Mouse (Mus musculus) lung, embryonic 14.5 days (tissue): ENCODE data around the gene Cers2. TPM values are rescaled to one million over a fixed set of nuclear protein-coding genes. Genes with fewer than 3 reads are reported as not detected.
"Not testable (repeated sequence)": the region's sequence is repeated elsewhere in the genome, so short reads cannot be mapped to it uniquely, and the experiment has no call there.

Experiments used
- ATAC-seq: fragments of 200-750 bp; cut with Nextera tagmentation; 2 replicates; pipeline ENCODE4 v1.8.0; 2017; ENCODE audit warnings: mild to moderate bottlenecking, moderate TSS enrichment, moderate library complexity; ENCODE audit not compliant: insufficient read depth
- DNase-seq: peaks from one replicate; pipeline ENCODE4 v3.0.0-alpha.2; 2015
- H3K27ac ChIP-seq: fragments of 300-500 bp; sonication (generic); 2 replicates; pipeline ENCODE4 v1.5.1; 2014; ENCODE audit warnings: low read depth, mild to moderate bottlenecking, moderate library complexity
- H3K27me3 ChIP-seq: fragments of 300-500 bp; sonication (generic); 2 replicates; pipeline ENCODE4 v1.6.1; 2014; ENCODE audit warnings: low read length, control low read depth; ENCODE audit not compliant: insufficient read depth
- H3K36me3 ChIP-seq: fragments of 300-500 bp; sonication (generic); 2 replicates; pipeline ENCODE4 v1.6.1; 2014; ENCODE audit warnings: control low read depth; ENCODE audit not compliant: insufficient read depth
- H3K4me1 ChIP-seq: fragments of 300-500 bp; sonication (generic); 2 replicates; pipeline ENCODE4 v1.6.1; 2014; ENCODE audit warnings: antibody characterized with exemption, control low read depth; ENCODE audit not compliant: insufficient read depth
- H3K4me2 ChIP-seq: fragments of 300-500 bp; sonication (generic); 2 replicates; pipeline ENCODE4 v1.6.1; 2014; ENCODE audit warnings: mild to moderate bottlenecking
- H3K4me3 ChIP-seq: fragments of 300-500 bp; sonication (generic); 2 replicates; pipeline ENCODE4 v1.5.1; 2014; ENCODE audit warnings: low read depth, low read length
- H3K9ac ChIP-seq: fragments of 300-500 bp; sonication (generic); 2 replicates; pipeline ENCODE4 v1.6.1; 2014
- H3K9me3 ChIP-seq: fragments of 300-500 bp; sonication (generic); 2 replicates; pipeline ENCODE4 v1.6.1; 2016; ENCODE audit warnings: low read depth, low read length, control low read depth
- CTCF ChIP-seq: IDR thresholded peaks from 2 replicates; pipeline ENCODE4 v1.5.1; 2016; ENCODE audit warnings: antibody characterized with exemption, low read depth
- WGBS: fragments of 180-500 bp; shearing (Covaris S2); extraction: QIAGEN DNeasy Blood & Tissue Kit; methylation state at CpG from one replicate; pipeline ENCODE4 v1.1.7; 2014; 5-methylcytosine and 5-hydroxymethylcytosine counted together
- polyA plus RNA-seq: library from polyadenylated mRNA; unstranded; fragments of >200 nt; fragmentation: Nextera tagmentation; extraction: Ambion mirVana; gene quantifications from 2 replicates; pipeline ENCODE4 v1.2.1, GENCODE M21; 2014

The Cers2 gene
- polyA plus RNA-seq, 1 experiment from 2014 or later, result 185 TPM

DNA sequence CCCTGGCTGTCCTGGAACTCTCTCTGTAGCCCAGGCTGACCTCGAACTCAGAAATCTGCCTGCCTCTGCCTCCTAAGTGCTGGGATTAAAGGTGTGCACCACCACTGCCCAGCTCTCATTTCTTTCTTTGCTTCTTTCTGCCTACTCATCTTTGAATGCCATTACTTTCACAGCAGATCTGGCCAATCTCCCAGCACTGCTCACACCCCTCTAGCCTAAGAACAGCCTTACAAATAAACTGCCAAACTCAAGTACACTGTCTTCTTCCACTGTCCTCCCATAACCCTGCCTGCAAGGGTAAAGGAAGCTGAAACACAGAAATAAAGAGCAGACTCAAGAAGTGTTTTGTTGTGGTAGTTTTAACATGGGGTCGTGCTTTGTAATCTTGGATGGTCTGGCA lies 43.2 kb downstream of the Cers2 start:
- H3K9ac ChIP-seq, result no peak overlapping the region
- peaks cover 12% of the 10 kb centered on the region for H3K36me3 ChIP-seq
- no peak for TF ChIP-seq CTCF
- no peaks in the 10 kb centered on the region for H3K9me3 ChIP-seq
- ATAC-seq, result no peak
- WGBS, result 84% methylated on average over 2 of the region's 2 CpGs
- no peak for DNase-seq
- no peak overlapping the region for H3K4me3 ChIP-seq
- H3K27me3 ChIP-seq, result no peaks in the 10 kb centered on the region
- H3K4me1 ChIP-seq, result no peaks in the 10 kb centered on the region
- H3K4me2 ChIP-seq, result no peak overlapping the region
- no peak overlapping the region for H3K27ac ChIP-seq

DNA sequence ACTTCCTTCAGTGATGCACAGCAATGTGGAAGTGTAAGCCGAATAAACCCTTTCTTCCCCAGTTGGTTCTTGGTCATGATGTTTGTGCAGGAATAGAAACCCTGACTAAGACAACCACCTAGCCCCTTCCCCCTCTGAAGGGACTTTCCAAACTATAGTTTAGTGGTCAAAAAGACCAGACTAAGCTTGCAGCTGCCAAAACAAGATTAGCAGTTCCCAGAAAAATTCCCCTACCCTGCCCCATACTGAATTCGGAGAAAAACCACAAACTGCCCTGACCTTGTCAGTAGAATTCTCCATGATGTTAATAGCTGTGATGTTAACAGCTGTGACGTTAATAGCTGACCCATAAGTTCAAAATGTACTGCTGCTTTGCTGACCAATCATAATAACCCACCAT lies 45.7 kb downstream of the Cers2 start:
- H3K4me1 ChIP-seq, DNase-seq, H3K4me3 ChIP-seq, ATAC-seq, H3K4me2 ChIP-seq, H3K9me3 ChIP-seq, H3K27me3 ChIP-seq, H3K36me3 ChIP-seq, H3K9ac ChIP-seq, H3K27ac ChIP-seq: not testable (repeated sequence)
- 67% methylated on average over 3 of the region's 3 CpGs for WGBS

DNA sequence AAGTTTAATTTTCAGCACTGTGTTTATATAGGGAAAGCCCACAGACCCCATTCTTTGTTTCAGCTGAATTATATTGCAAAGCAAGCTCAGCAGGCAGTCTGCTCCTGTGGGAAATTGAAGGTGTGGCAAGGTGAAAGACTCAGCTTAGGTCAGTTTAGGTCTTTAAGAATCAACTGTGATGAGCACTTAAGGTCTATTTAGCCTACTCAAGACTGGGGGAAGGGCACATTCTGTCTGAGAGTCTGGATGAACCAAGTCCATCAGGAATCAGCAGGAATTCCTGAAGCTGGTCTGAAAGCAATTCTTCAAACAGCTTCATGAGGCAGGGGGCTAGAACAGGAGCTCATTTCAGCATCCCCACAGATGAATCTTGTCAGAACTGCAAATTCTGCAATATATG lies 55.5 kb downstream of the Cers2 start:
- no peak for TF ChIP-seq CTCF
- no peak for ATAC-seq
- DNase-seq, result no peak
- Histone ChIP-seq H3K4me1 (no peaks in the 10 kb centered on the region), H3K4me3 (no peak overlapping the region), H3K9me3 (no peaks in the 10 kb centered on the region), H3K9ac (no peak overlapping the region), H3K27ac (no peak overlapping the region), H3K36me3 (no peaks in the 10 kb centered on the region), H3K4me2 (no peak overlapping the region), H3K27me3 (no peaks in the 10 kb centered on the region)

Other genes with a start within 250 kb of the Cers2 start
- 12.2 and 13.6 TPM in 2 replicates for gene Pip5k1a, start 207.9 kb upstream of the Cers2 start, polyA plus RNA-seq
- 167 and 170 TPM in 2 replicates for gene Vps72, start 203.8 kb upstream of the Cers2 start, polyA plus RNA-seq
- 1.2 and 1.9 TPM in 2 replicates for gene Tmod4, start 190.3 kb upstream of the Cers2 start, polyA plus RNA-seq
- gene Scnm1, start 180.8 kb upstream of the Cers2 start, polyA plus RNA-seq, result 62.7 and 67.9 TPM in 2 replicates
- gene Lysmd1, start 180.7 kb upstream of the Cers2 start, polyA plus RNA-seq, result 8.2 and 9.4 TPM in 2 replicates
- gene Tnfaip8l2, start 172.4 kb upstream of the Cers2 start, polyA plus RNA-seq, result 3.2 and 4.2 TPM in 2 replicates
- gene Sema6c, start 154.3 kb upstream of the Cers2 start, polyA plus RNA-seq, result 3.7 and 5.4 TPM in 2 replicates
- 13.4 and 14.4 TPM in 2 replicates for gene Gabpb2, start 96.9 kb upstream of the Cers2 start, polyA plus RNA-seq
- gene Cdc42se1, start 86.1 kb upstream of the Cers2 start, polyA plus RNA-seq, result 127 and 131 TPM in 2 replicates
- 15.1 and 16.1 TPM in 2 replicates for gene Mllt11, start 82.6 kb upstream of the Cers2 start, polyA plus RNA-seq
- gene Gm128, start 73.2 kb upstream of the Cers2 start, polyA plus RNA-seq, result 0.39 and 0.67 TPM in 2 replicates
- 5.0 and 6.1 TPM in 2 replicates for gene Bnipl, start 63.6 kb upstream of the Cers2 start, polyA plus RNA-seq
- gene Mindy1, start 33.4 kb upstream of the Cers2 start, polyA plus RNA-seq, result 36.5 and 40.0 TPM in 2 replicates
- 20.0 and 23.5 TPM in 2 replicates for gene Prune1, start 32.7 kb upstream of the Cers2 start, polyA plus RNA-seq
- gene Anxa9, start 7.6 kb upstream of the Cers2 start, polyA plus RNA-seq, result 1.8 and 2.0 TPM in 2 replicates
- gene Setdb1, start 42.4 kb downstream of the Cers2 start, polyA plus RNA-seq, result 50.7 and 52.0 TPM in 2 replicates
- not detected in 2 replicates for gene 4930558C23Rik, start 88.0 kb downstream of the Cers2 start, polyA plus RNA-seq
- 40.1 and 41.0 TPM in 2 replicates for gene Arnt, start 119.6 kb downstream of the Cers2 start, polyA plus RNA-seq
- 2.6 and 2.8 TPM in 2 replicates for gene Ctsk, start 184.5 kb downstream of the Cers2 start, polyA plus RNA-seq
- gene Ctss, start 212.0 kb downstream of the Cers2 start, polyA plus RNA-seq, result 20.6 and 24.3 TPM in 2 replicates
- gene Hormad1, start 244.9 kb downstream of the Cers2 start, polyA plus RNA-seq, result 0.14 TPM in 1 of 2 replicates, not detected in the other